Mouse (Mus musculus) myocyte (in vitro differentiated cells): ENCODE data around the gene Ccdc86. TPM values are rescaled to one million over a fixed set of nuclear protein-coding genes. Genes with fewer than 3 reads are reported as not detected.

Source experiments
- H3K27me3 ChIP-seq: one replicate; pipeline ENCODE4 v1.6.1; 2011; ENCODE audit not compliant: control insufficient read depth, insufficient read depth, insufficient read length
- H3K36me3 ChIP-seq: one replicate; pipeline ENCODE4 v1.6.1; 2011; ENCODE audit not compliant: control insufficient read depth, insufficient read depth
- H3K4me2 ChIP-seq: one replicate; pipeline ENCODE4 v1.6.1; 2011; ENCODE audit warnings: low read depth, control low read depth
- H3K4me3 ChIP-seq: one replicate; pipeline ENCODE4 v1.5.1; 2011; ENCODE audit warnings: mild to moderate bottlenecking, control low read depth, moderate library complexity
- H3K79me2 ChIP-seq: one replicate; pipeline ENCODE4 v1.6.1; 2011; ENCODE audit not compliant: control insufficient read depth, insufficient read depth
- H3ac ChIP-seq: one replicate; pipeline ENCODE4 v1.6.1; 2011; ENCODE audit not compliant: control insufficient read depth, insufficient read length
- CEBPB ChIP-seq: IDR thresholded peaks from 2 replicates; pipeline ENCODE4 v1.6.1; 2011; ENCODE audit warnings: mild to moderate bottlenecking, moderate library complexity; ENCODE audit not compliant: poor library complexity, insufficient read depth, severe bottlenecking
- E2F4 ChIP-seq: IDR thresholded peaks from one replicate; pipeline ENCODE4 v1.6.1; 2011; ENCODE audit warnings: mild to moderate bottlenecking, control low read depth, moderate library complexity; ENCODE audit not compliant: insufficient read depth
- MAX ChIP-seq: IDR thresholded peaks from one replicate; pipeline ENCODE4 v1.6.1; 2011; ENCODE audit warnings: low read depth, mild to moderate bottlenecking, control low read depth
- MYOD1 ChIP-seq, 3 experiments: IDR thresholded peaks; one replicate each; pipeline ENCODE4 v1.6.1; 2011; ENCODE audit warnings: control low read depth in 2 of 3, low read depth in 2 of 3, mild to moderate bottlenecking in 2 of 3, moderate library complexity in 1 of 3; ENCODE audit not compliant: insufficient read length in 2 of 3, control insufficient read depth in 1 of 3
- MYOG ChIP-seq, 3 experiments: IDR thresholded peaks; one replicate each; pipeline ENCODE4 v1.6.1; 2011; ENCODE audit warnings: control low read depth in 2 of 3, low read depth in 2 of 3, mild to moderate bottlenecking in 2 of 3; ENCODE audit not compliant: insufficient read length in 2 of 3, control insufficient read depth in 1 of 3, insufficient read depth in 1 of 3
- POLR2A ChIP-seq: IDR thresholded peaks from one replicate; pipeline ENCODE4 v1.6.1; 2011; ENCODE audit warnings: low read depth, mild to moderate bottlenecking, control low read depth, moderate library complexity; ENCODE audit not compliant: insufficient read length
- POLR2AphosphoS2 ChIP-seq: IDR thresholded peaks from one replicate; pipeline ENCODE4 v1.6.1; 2011; ENCODE audit warnings: low read depth, control low read depth; ENCODE audit not compliant: insufficient read length
- REST ChIP-seq: IDR thresholded peaks from one replicate; pipeline ENCODE4 v1.6.1; 2011; ENCODE audit warnings: mild to moderate bottlenecking, control low read depth, moderate library complexity; ENCODE audit not compliant: insufficient read depth, insufficient read length
- SRF ChIP-seq: IDR thresholded peaks from one replicate; pipeline ENCODE4 v1.6.1; 2011; ENCODE audit warnings: low read depth; ENCODE audit not compliant: control insufficient read depth, insufficient read length
- TCF12 ChIP-seq: IDR thresholded peaks from one replicate; pipeline ENCODE4 v1.6.1; 2011; ENCODE audit warnings: mild to moderate bottlenecking, control low read depth; ENCODE audit not compliant: poor library complexity, insufficient read depth, severe bottlenecking
- TCF3 ChIP-seq: IDR thresholded peaks from one replicate; pipeline ENCODE4 v1.6.1; 2011; ENCODE audit warnings: low read depth, control low read depth; ENCODE audit not compliant: insufficient read length
- USF1 ChIP-seq: IDR thresholded peaks from one replicate; pipeline ENCODE4 v1.6.1; 2011; ENCODE audit warnings: low read depth, mild to moderate bottlenecking, control low read depth, moderate library complexity
- polyA plus RNA-seq: library from polyadenylated mRNA; unstranded; fragments of >200 nt; fragmentation: generic; extraction: Trizol; gene quantifications from one replicate; pipeline ENCODE4 v1.2.1, GENCODE M21; 2012; ENCODE audit warnings: missing spikeins

Gene Ccdc86
- polyA plus RNA-seq, 1 experiment: 33.1 TPM

GRCm38 (mm10) chr19:10901046-10901445 lies 48.0 kb downstream of the Ccdc86 start:
- Histone ChIP-seq H3K4me3 (no peak overlapping the region), H3K36me3 (peaks cover 61% of the 10 kb centered on the region), H3K27me3 (no peaks in the 10 kb centered on the region), H3ac (no peak overlapping the region), H3K79me2 (peaks cover 27% of the 10 kb centered on the region), H3K4me2 (no peak overlapping the region)
- TF ChIP-seq MYOG (IDR thresholded peaks at IDR 0.05; ENCODE audit: control insufficient read depth in 1 of 3, insufficient read depth in 1 of 3, insufficient read length in 2 of 3, low read depth in 2 of 3) (no peak), TCF3 (no peak)

DNA sequence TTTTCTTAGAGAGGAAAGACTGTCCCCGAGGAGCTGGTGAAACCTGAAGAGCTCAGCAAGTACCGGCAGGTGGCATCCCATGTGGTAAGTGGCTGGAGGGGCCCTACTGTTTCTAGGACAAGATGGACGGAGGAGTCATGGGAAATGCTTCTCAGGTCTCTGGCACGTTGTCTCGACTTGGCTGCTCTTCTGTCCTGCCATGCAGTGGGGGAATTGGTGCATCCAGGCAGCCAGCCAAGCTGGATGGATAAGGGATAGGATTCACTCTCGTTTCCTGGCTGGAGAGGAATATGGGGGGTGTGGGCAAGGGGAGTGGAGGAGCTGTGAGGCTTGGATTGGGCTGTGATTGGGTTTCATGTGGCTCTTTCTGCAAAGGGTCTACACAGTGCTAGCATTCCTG lies 48.8 kb downstream of the Ccdc86 start:
- peaks cover 34% of the 10 kb centered on the region for H3K79me2 ChIP-seq
- no peak overlapping the region for H3K4me2 ChIP-seq
- H3K27me3 ChIP-seq: no peaks in the 10 kb centered on the region
- H3ac ChIP-seq: no peak overlapping the region
- H3K36me3 ChIP-seq: peaks cover 61% of the 10 kb centered on the region
- TF ChIP-seq E2F4 (no peak), TCF12 (no peak), SRF (no peak), TCF3 (no peak), CEBPB (no peak), MYOD1 (IDR thresholded peaks at IDR 0.05; ENCODE audit: control insufficient read depth in 1 of 3, insufficient read length in 2 of 3, low read depth in 2 of 3) (no peak), REST (no peak), USF1 (no peak), POLR2AphosphoS2 (no peak), POLR2A (no peak)
- no peak overlapping the region for H3K4me3 ChIP-seq

DNA sequence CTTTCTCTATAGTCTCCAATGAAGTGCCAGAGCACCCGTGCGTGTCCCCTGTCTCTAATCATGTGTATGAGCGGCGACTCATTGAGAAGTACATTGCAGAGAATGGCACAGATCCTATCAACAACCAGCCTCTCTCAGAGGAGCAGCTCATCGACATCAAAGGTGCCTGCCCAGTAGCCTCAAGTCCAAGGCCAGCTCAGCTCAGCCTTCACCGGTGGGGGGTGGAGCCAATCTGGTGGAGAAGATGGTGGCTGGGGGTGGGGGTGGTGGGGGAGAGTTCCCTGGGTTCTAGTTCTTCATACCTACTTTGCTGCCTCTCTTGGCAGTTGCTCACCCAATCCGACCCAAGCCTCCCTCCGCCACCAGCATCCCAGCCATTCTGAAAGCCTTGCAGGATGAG lies 51.6 kb downstream of the Ccdc86 start:
- H3K27me3 ChIP-seq: no peaks in the 10 kb centered on the region
- H3K79me2 ChIP-seq: peaks cover 35% of the 10 kb centered on the region
- H3ac ChIP-seq: no peak overlapping the region
- H3K36me3 ChIP-seq: peaks cover 42% of the 10 kb centered on the region
- no peak overlapping the region for H3K4me3 ChIP-seq
- H3K4me2 ChIP-seq: peak overlapping the region; percentile 98
- TF ChIP-seq USF1 (no peak), SRF (no peak), POLR2A (no peak), E2F4 (no peak), CEBPB (no peak), MYOG (IDR thresholded peaks at IDR 0.05; ENCODE audit: control insufficient read depth in 1 of 3, insufficient read depth in 1 of 3, insufficient read length in 2 of 3, low read depth in 2 of 3) (no peak), MYOD1 (IDR thresholded peaks at IDR 0.05; ENCODE audit: control insufficient read depth in 1 of 3, insufficient read length in 2 of 3, low read depth in 2 of 3) (no peak), MAX (no peak), TCF12 (no peak), TCF3 (no peak), REST (no peak), POLR2AphosphoS2 (no peak)

GRCm38 (mm10) chr19:10896849-10897248 lies 52.2 kb downstream of the Ccdc86 start:
- Histone ChIP-seq H3K4me2 (peak overlapping the region; percentile 98), H3K27me3 (no peaks in the 10 kb centered on the region), H3ac (no peak overlapping the region), H3K4me3 (peak overlapping the region; percentile 84), H3K79me2 (peaks cover 35% of the 10 kb centered on the region), H3K36me3 (peaks cover 36% of the 10 kb centered on the region)
- TF ChIP-seq MYOG (IDR thresholded peaks at IDR 0.05; ENCODE audit: control insufficient read depth in 1 of 3, insufficient read depth in 1 of 3, insufficient read length in 2 of 3, low read depth in 2 of 3): peak in 1 of 3 experiments; percentile 40
- TF ChIP-seq E2F4: no peak
- no peak for TF ChIP-seq MAX
- TF ChIP-seq POLR2A: no peak

GRCm38 (mm10) chr19:10895708-10896107 lies 53.4 kb downstream of the Ccdc86 start:
- peak overlapping the region; percentile 98 for H3K4me2 ChIP-seq
- TF ChIP-seq REST (no peak), POLR2AphosphoS2 (no peak), MYOG (IDR thresholded peaks at IDR 0.05; ENCODE audit: control insufficient read depth in 1 of 3, insufficient read depth in 1 of 3, insufficient read length in 2 of 3, low read depth in 2 of 3) (no peak), USF1 (no peak)
- peaks cover 35% of the 10 kb centered on the region for H3K79me2 ChIP-seq
- no peaks in the 10 kb centered on the region for H3K27me3 ChIP-seq
- H3ac ChIP-seq: peak overlapping the region; percentile 80
- peak overlapping the region; percentile 84 for H3K4me3 ChIP-seq
- peaks cover 24% of the 10 kb centered on the region for H3K36me3 ChIP-seq

DNA sequence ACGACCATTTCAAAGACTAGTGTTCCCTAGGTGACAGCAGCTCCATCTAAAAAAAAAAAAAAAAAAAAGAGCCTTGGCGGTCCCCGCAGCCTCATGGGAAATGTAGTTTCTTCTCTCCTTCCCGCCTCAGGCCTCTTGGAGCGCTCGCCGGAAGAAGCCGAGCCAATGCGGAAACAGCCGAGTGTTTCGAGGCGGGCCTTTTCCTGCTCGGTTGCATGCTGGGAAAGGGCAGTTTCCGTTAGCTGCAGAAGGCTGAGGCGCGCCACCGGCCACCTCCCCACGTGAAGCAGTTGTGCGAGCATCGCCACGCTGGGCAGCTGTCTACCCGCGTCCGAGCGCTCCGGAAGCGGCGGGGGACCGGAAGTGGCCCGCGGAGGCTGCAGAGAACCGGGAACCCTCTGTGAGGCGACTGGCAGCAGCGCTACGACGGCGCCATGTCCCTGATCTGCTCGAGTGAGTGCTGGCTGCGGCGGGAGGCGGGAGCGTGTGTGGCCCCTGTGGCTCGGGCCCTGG lies 54.0 kb downstream of the Ccdc86 start, which contains the start of gene Prpf19:
Prpf19 (plus strand) TSS at position 216 of the 513 bp plus-strand sequence.
- peak within 1 kb of the TSS; percentile 80 for H3ac ChIP-seq
- no peaks in the 10 kb centered on the region for H3K27me3 ChIP-seq
- peak within 1 kb of the TSS; percentile 98 for H3K4me2 ChIP-seq
- H3K36me3 ChIP-seq: peaks cover 18% of the 10 kb centered on the region
- H3K4me3 ChIP-seq: peak within 1 kb of the TSS; percentile 84
- H3K79me2 ChIP-seq: peaks cover 35% of the 10 kb centered on the region
- TF ChIP-seq E2F4: peak; percentile 42
- peak in 2 of 3 experiments; percentile 61 to 64 for TF ChIP-seq MYOD1 (IDR thresholded peaks at IDR 0.05; ENCODE audit: control insufficient read depth in 1 of 3, insufficient read length in 2 of 3, low read depth in 2 of 3)
- TF ChIP-seq MYOG (IDR thresholded peaks at IDR 0.05; ENCODE audit: control insufficient read depth in 1 of 3, insufficient read depth in 1 of 3, insufficient read length in 2 of 3, low read depth in 2 of 3): peak in 2 of 3 experiments; percentile 81 to 88
- no peak for TF ChIP-seq REST
- TF ChIP-seq SRF: no peak
- TF ChIP-seq MAX: peak; percentile 51
- TF ChIP-seq TCF3: no peak
- TF ChIP-seq POLR2AphosphoS2: peak; percentile 95
- no peak for TF ChIP-seq TCF12
- peak; percentile 96 for TF ChIP-seq POLR2A
- TF ChIP-seq CEBPB: no peak
- no peak for TF ChIP-seq USF1
